Mouse (Mus musculus): ENCODE data around the gene Pfdn6. TPM values are rescaled to one million over a fixed set of nuclear protein-coding genes. Genes with fewer than 3 reads are reported as not detected.
"Not testable (repeated sequence)": the region's sequence is repeated elsewhere in the genome, so short reads cannot be mapped to it uniquely, and the experiment has no call there.

Gene Pfdn6
- total RNA-seq, 2 experiments from 2014 or later, result 149 to 226 TPM

DNA sequence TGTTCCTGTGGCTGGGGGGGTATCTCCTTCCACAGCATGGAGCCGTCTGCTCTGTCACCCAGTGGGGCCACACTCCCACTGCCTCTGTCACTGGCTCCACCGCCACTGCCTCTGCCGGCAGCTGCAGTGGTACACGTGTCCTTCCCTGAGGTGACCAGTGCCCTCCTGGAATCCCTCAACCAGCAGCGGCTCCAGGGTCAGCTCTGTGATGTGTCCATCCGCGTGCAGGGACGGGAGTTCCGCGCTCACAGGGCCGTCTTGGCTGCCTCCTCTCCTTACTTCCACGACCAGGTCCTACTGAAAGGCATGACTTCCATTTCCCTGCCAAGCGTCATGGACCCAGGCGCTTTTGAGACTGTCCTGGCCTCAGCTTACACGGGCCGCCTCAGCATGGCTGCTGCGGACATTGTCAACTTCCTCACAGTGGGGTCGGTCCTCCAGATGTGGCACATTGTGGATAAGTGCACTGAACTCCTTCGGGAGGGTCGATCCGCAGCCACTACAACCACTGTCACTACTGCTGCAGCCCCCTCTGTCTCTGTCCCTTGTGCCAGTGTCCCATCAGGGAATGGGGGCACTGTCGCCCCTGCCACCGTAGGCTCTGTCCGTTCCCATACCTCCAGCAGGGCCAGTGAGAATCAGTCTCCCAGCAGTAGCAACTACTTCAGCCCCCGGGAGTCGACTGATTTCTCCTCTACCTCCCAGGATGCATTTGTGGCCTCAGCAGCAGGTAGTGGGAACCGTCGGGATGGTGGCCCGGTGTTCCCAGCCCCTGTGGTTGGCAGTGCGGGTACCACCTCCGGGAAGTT lies 23.1 kb downstream of the Pfdn6 start:
- no peak for ATAC-seq (replicated peaks; ENCODE audit: poor library complexity, severe bottlenecking)

DNA sequence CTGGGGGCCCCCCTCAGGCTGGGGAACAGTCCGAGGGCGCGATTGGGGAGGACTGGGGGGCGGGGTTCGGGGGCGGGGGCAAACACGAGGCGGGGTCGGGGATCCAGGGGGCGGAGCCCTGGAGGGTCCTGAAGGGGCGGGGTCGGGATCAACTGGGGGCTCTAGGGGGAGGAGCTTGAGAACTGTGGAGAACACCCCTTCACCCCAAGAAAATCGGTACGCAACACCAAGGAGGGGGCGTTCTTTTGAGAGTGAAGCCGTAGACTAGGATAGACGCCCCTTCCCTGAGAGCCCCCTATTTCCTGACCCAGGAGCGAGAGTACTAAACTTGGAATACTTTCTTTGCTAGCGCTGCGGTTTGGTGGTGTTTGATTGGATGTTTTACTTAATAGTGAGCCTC lies 23.8 kb downstream of the Pfdn6 start:
- 0 out of 2 replicates have a peak, but pooled peaks have one; percentile 11 for ATAC-seq (replicated peaks; ENCODE audit: poor library complexity, severe bottlenecking)

DNA sequence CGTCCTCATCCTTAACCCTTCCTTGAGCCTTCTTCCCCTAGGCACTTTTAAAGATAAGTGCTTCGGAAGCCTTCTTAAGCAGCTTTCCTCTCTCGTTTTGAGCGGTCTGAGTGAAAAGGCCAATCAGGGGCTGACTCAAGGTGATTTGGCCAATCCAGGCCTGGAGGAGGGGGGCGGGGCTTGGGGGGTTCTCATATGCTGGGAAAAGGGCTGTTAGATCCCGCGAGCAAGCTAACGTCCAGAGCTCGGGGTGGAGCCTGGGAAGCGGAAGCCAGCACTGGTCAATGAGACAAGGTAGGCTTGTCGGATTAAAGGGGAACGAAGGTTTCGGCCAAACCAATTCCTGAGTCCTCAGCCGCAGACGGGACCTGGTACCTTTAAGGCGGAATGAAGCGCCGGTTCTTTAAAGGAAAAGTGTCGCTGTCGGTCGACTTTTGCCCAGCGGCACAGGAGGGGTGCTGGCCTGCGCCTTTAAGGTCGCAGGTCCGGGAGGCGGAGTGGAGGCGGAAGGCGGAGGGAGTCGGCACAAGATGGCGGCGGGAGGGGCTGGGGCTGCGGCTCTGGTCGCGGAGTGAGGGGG lies 24.4 kb downstream of the Pfdn6 start, which contains the start of the genes Tapbp and Zbtb22:
Tapbp (plus strand) TSS at position 229 of the 580 bp plus-strand sequence.
Zbtb22 (plus strand) TSS at position 234 of the 580 bp plus-strand sequence.
- ATAC-seq (replicated peaks; ENCODE audit: poor library complexity, severe bottlenecking), result peak; percentile 69

DNA sequence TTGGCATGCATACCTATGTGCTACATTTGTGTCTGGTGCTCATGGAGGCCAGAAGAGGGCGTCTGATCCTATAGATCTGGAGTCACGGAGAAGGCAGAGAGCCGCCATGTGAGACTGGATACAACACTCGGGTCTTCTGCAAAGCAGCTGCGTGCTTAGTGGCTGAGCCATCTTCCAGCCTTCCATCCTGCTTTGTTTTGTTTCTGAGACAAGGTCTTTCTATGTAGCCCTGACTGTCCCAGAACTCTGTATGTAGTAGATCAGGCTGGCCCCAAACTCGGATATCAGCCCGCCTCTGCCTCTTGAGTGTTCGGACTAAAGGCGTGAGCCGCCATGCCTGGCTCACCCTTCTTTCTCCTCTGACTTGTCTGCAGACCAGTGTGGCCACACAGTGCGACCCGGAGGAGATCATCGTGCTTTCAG lies 25.2 kb downstream of the Pfdn6 start:
- no peak for ATAC-seq (replicated peaks; ENCODE audit: poor library complexity, severe bottlenecking)

DNA sequence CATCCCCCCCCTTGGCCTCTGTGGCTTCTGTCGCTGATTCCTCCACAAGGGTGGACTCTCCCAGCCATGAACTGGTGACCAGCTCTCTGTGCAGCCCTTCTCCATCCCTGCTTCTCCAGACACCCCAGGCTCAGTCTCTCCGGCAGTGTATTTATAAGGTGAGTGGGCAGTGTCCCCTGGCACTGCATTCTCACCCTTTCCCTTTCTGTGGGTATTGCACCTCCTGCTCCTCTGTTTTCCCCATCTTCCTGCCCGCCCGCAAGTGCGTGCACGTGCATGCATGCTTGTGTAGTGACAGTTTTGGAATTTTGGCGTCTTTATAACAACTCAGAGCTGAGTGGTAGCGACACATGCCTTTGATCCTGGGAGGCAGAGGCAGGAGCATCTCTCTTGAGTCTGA lies 26.2 kb downstream of the Pfdn6 start:
- ATAC-seq (replicated peaks; ENCODE audit: poor library complexity, severe bottlenecking), result no peak

DNA sequence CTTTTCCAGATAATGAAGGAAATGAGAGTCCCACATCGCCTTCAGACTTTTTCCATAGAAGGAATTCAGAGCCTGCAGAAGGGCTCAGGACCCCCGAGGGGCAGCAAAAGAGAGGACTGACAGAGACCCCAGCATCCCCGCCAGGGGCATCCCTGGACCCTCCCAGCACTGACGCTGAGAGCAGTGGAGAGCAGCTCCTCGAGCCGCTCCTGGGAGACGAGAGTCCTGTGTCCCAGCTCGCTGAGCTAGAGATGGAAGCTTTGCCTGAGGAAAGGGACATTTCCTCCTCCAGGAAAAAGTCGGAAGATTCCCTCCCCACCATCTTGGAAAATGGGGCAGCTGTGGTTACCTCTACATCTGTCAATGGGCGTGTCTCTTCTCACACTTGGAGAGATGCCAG lies 26.9 kb downstream of the Pfdn6 start:
- no peak for ATAC-seq (replicated peaks; ENCODE audit: poor library complexity, severe bottlenecking)

DNA sequence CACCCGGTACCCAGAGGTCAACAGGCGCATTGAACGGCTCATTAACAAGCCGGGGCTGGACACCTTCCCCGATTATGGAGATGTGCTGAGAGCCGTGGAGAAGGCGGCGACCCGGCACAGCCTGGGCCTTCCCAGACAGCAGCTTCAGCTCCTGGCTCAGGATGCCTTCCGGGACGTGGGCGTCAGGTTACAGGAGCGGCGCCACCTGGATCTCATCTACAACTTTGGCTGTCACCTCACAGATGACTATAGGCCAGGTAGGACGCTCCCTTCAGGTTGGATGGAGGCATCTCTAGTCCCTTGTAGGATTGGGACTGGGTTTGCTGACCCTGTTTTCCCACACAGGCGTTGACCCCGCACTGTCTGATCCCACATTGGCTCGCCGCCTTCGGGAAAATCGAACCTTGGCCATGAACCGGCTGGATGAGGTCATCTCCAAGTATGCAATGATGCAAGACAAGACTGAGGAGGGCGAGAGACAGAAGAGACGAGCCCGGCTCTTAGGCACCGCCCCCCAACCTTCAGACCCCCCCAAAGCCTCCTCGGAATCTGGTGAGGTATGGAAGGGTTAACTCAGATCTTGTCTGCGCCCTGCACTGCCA lies 28.2 kb downstream of the Pfdn6 start:
- no peak for ATAC-seq (replicated peaks; ENCODE audit: poor library complexity, severe bottlenecking)

DNA sequence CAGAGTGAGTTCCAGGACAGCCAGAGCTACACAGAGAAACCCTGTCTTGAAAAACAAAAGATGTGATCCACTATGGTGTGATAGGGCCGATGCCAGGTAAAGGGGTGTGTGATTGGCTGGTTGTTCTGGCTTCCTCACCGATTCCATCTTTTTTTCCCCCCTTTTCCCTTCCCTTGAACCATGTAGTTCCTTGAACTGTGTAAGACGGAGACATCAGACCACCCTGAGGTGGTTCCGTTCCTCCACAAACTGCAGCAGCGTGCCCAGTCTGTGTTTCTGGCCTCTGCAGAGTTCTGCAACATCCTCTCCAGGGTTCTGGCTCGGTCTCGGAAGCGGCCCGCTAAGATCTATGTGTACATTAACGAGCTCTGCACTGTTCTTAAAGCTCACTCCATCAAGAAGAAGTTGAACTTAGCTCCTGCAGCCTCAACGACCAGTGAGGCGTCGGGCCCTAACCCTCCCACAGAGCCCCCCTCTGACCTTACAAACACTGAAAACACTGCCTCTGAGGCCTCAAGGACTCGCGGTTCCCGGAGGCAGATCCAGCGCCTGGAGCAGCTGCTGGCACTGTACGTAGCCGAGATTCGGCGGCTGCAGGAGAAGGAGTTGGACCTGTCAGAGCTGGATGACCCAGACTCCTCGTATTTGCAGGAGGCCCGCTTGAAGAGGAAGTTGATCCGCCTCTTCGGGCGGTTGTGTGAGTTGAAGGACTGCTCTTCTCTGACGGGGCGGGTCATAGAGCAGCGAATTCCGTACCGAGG lies 28.9 kb downstream of the Pfdn6 start:
- no peak for ATAC-seq (replicated peaks; ENCODE audit: poor library complexity, severe bottlenecking)

DNA sequence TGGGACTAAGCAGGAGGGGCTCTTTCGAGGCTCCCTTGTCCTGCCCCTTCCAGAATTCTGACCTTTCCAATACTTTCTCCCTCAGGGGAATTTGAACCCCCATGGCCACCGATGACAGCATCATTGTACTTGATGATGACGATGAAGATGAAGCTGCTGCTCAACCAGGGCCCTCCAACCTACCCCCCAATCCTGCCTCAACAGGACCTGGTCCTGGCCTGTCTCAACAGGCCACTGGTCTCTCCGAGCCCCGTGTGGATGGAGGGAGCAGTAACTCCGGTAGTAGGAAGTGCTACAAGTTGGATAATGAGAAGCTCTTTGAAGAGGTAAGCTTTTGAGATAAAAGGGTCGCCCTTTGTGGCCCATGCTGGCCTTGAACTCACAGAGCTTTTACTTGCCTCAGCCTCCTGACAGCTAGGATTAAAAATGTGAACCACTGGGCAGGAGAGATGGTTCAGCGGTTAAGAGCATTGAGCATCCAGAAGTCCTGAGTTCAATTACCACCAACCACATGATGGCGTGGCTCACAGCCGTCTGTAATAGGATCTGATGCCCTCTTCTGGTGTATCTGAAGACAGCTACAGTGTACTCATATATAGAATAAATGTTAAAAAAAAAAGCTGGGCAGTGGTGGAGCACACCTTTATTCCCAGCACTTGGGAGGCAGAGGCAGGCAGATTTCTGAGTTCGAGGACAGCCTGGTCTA lies 29.6 kb downstream of the Pfdn6 start:
- ATAC-seq (replicated peaks; ENCODE audit: poor library complexity, severe bottlenecking), result no peak

DNA sequence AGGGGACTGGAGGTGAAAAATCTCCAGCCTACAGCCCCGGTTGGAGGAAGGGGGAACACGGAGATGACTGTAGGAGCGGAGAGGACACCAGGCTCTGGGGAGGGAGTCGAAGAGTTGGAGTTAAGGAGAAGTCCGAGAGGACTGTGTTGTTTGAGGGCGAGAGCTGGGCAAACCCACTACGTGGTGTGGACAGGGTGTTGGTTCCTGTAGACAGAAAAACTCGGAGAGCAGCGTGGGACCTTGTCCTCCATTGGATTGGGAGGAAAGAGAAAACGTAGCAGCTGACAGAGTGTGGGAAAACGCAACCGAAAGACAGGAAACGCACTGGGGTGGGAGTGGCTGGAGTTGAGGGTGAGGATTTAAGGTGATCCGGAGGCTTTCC lies 30.3 kb downstream of the Pfdn6 start:
- ATAC-seq (replicated peaks; ENCODE audit: poor library complexity, severe bottlenecking), result peak; percentile 44

DNA sequence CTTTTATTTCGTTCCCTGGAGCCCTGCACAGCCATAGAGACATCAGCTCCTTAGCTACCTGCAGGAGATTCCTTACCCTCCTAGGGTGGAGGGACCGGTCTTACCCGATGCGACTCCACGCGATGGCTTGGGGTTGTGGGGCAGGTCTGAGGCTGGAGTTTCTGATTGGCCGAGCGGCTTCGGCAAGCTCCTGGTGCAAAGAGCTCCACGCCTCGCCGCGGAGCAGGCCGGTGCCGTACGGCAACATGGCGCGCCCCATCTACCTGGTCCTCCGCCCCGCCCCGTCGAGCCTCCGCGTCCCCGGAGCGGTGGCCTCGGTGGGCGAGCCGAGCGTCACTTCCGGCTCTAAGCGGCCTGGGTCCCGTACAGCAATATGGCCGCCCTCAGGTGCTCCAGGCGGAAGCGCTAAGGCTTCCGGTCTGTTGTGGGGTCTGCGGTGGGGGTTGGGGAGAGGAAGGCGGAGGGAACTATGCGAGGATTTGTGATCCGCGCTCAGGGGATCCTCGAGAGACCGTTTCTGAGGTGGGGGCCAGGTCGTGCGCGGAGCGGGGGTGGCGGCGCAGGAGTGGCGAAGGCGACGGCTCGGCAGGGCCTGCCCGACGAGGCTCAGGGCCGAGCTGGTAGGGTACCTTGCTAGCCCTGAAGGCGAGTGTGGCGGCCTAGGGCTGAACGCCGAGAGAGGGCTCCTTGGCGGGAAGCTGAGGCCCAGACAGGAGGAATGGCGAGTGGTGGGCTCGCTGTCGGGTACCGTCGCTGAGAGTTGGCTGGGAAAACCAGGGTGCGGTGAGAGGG lies 30.9 kb downstream of the Pfdn6 start, which contains the start of gene Daxx:
Daxx (plus strand) TSS at position 338 of the 792 bp plus-strand sequence.
- peak; percentile 90 for ATAC-seq (replicated peaks; ENCODE audit: poor library complexity, severe bottlenecking)

DNA sequence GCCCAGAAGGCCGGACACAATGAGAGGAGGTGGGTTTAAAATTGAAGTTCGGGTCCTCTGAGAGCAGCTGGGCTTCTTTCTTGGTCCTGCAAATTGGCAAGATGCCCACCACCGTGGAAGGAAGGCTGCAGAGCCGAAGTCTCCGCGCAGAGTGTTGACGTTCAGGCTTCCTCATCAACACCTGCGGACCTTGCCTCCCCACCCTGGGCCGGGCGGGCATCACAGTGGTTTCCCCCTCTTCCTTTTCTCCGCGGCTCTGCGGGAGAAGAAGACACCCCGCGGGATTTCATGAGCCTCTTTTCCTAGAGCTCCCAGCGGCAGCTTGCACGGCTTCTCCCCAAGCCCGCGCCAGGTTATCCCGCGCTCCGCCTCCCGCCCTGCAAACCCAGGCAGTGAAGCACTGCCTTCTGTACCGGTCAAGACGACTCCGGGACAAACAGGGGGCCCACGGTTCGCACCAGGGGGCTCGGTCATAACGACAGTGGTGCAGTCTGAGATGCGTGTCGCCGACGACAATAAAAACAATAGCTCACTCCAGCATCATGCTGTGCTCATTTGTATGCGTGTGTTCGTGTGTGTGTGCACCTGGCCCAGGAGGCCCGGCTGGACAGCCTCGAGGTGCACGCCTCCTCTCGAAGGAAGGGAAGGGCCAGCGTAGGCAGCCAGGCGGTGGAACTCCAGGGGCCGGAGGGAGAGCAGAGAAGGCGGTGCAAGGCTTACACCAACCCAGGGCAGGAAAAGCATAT lies 31.6 kb downstream of the Pfdn6 start:
- ATAC-seq (replicated peaks; ENCODE audit: poor library complexity, severe bottlenecking), result peak; percentile 20

DNA sequence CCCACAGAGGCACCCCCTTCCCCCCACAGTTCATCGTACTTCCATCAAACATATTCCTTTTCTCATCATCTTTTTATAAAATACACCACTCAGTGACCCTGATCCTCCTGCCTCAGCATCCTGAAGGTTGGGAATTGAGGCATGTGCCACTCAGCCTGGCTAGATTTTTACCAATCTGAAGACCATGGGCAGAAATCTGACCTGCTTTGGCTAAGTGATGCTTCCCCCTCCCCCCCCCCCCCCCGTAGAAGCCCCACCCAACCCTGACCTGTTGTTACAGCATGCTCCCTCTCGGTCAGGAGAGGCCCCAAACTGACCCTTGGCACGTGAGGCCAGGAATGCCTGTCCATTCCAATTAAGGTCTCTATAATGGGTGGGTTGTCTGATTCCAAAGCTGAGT lies 35.3 kb downstream of the Pfdn6 start, which contains the start of gene Platr17:
Platr17 (plus strand) TSS at position 301 of the 400 bp plus-strand sequence.
- ATAC-seq (replicated peaks; ENCODE audit: poor library complexity, severe bottlenecking), result not testable (repeated sequence)

DNA sequence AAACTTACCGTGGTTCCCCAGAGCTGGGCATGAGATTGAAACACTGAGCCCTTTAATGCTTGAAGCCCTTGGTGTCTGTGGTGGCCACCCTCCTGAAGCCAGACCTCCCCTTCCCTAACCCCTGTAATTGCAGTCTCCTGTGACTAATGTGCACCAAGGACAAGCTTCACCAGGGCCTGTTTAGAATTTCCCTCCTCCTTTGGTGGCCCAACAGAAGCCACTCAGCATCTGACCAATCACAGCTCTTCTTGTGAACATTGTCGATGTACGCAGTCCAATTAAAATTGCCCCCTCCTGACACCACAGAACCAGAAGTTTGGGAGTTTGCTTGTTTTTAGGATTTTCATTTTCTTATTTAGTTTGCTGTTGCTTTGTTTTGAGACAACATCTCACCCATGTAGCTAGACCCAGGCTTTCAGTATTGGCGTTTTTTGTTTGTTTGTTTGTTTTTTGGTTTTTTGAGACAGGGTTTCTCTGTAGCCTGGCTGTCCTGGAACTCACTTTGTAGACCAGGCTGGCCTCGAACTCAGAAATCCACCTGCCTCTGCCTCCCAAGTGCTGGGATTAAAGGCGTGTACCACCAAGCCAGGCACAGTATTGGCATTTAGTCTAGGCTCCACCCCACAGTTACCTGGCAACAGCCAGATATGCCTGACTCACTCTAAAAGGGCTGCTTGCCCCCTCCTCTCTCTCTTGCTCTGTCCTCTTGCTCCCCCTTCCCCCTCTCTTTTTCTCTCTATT lies 36.1 kb downstream of the Pfdn6 start:
- not testable (repeated sequence) for ATAC-seq (replicated peaks; ENCODE audit: poor library complexity, severe bottlenecking)

DNA sequence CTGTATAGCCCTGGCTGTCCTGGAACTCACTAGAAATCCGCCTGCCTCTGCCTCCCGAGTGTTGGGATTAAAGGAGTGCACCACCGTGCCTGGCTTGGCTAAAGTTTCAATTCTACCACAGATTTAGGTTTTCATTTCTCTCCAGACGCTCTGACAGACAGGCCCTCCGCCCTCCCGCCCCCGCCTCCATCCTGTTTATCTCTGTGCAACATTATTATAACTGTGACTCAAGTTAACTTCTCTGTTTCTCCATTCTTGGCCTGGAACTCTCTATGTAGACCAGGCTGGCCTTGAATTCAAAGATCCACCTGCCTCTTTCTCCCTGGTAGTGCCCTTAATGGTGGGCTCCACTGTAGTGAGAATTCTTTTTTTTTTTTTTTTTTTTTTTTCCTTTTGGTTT lies 37.7 kb downstream of the Pfdn6 start:
- peak; percentile 55 for ATAC-seq (replicated peaks; ENCODE audit: poor library complexity, severe bottlenecking)

DNA sequence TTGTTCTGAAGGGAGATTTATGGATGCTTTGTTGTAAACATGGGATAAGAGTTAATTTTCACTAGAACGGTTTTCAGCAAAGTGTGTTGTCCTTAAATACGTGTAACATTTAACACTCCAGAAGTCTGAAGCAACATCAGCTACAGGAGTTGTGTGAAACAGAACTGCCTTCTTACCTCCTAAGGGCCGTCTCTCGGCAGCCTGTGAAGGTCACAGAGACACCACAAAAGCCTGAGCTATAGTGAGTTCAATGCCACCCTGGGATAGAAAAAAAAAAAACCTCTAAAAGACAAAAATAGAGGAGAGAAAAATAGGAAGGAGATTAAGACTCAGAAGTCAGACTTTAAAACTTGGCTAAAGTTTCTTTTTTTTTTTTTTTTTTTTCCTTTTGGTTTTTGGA lies 38.1 kb downstream of the Pfdn6 start:
- no peak for ATAC-seq (replicated peaks; ENCODE audit: poor library complexity, severe bottlenecking)

DNA sequence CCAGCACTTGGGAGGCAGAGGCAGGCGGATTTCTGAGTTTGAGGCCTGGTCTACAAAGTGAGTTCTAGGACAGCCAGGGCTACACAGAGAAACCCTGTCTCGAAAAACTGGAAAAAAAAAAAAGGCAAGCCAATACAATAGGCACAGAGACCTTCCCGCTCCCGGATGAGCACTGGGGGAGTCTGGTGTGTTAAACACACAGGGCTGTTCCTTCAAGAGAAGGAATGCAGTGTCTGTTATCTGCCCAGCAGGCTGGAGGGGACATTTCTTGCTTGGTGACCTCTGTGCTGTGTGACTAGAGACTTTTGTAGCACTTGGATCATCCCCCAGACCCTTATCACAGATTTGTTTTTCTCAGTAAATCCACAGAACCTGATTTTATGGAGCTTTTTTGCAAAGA lies 38.5 kb downstream of the Pfdn6 start:
- ATAC-seq (replicated peaks; ENCODE audit: poor library complexity, severe bottlenecking), result no peak

DNA sequence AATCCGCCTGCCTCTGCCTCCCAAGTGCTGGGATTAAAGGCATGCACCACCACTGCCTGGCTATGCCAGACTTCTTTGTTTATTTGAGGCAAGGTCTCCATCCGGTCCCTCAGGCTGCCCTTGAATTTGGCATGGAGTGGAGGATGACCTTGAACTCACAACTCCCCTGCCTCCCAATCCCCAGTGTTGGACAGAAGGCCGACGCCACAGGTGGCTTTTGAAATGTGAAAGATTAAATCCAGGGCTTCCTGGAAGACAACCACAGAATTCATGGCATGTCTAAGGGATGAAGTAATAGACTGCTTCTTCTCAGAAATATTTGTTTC lies 39.2 kb downstream of the Pfdn6 start:
- ATAC-seq (replicated peaks; ENCODE audit: poor library complexity, severe bottlenecking), result no peak
